Mouse (Mus musculus) gastrocnemius, adult 18-20 months (tissue): ENCODE results near the gene Slc6a6. TPM values are rescaled to one million over a fixed set of nuclear protein-coding genes. Genes with fewer than 3 reads are reported as not detected.

Experiments used
- DNase-seq: peaks from one replicate; pipeline ENCODE4 v3.0.0; 2021; ENCODE audit warnings: low spot score
- total RNA-seq, 2 experiments: library from RNA; stranded (reverse); gene quantifications; 2 replicates each; pipeline ENCODE4 v1.2.3; 2021

Slc6a6 gene
- total RNA-seq, 2 experiments from 2014 or later = 51.2 to 80.6 TPM

DNA sequence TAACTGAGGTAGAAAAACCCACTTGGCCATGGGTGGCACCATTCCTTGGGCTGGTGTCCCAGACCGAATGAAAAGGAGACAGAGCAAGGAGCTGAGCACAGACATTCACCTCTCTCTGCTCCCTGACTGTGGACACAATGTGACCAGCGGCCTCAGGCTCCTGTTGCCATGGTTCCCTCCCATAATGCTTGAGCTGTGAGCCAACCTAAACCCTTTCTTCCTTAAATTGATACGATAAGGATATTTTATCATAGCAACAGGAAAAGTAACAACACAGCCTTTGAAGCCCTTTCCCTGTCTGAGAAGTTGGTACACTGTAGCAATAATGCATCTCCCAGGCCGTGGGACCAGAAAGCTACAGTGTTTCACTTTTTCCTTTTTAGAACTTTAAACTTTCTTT, 14.6 kb upstream of the Slc6a6 start:
- no peak for DNase-seq

DNA sequence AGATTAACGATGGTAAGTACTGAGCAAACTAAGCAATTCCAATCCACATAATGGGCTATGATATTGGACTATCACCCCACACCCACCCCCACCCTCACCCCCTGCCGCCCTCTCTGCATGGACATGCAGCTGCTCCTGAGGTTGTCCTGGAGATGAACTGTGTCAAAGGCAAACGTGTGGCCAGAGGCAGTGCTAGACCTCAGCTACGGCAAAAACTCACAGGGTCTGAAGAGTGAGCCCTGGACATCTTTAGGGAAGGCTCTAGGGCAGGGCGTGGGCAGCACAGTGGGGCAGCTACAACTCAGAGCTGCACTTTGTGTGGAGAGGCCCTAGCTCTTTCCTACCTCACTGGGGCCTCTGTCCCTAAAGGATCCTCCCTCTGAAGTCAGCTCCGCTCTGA, 13.6 kb upstream of the Slc6a6 start:
- no peak for DNase-seq

DNA sequence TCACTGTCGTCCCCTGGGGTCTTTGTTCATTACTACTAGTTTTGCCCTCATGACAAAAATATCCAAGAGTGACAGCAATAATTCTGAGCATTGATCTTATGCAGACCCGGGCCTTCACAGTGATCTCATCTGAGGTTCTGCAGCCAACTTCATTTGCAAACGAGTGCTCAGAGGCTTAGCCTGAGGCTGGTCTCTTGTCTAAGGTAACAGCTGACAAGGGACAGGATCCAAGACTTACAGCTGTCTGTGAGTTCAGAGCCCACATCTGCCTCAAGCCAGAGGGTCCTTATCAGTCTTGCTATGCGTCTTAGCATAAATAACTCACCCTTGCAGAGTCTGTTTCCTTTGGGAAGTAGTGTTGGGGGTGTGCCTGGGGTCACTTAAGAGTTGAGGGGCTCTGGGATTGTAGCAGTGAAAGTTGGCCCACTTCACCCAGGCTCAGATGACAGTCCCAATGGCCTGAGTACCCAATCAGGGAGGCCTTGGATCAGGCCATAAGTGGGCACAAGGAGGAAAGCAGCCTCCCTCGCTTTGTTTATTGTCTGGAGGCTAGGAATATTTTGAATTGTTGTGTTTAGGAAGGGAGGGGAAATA, 9.0 kb upstream of the Slc6a6 start:
- no peak for DNase-seq

DNA sequence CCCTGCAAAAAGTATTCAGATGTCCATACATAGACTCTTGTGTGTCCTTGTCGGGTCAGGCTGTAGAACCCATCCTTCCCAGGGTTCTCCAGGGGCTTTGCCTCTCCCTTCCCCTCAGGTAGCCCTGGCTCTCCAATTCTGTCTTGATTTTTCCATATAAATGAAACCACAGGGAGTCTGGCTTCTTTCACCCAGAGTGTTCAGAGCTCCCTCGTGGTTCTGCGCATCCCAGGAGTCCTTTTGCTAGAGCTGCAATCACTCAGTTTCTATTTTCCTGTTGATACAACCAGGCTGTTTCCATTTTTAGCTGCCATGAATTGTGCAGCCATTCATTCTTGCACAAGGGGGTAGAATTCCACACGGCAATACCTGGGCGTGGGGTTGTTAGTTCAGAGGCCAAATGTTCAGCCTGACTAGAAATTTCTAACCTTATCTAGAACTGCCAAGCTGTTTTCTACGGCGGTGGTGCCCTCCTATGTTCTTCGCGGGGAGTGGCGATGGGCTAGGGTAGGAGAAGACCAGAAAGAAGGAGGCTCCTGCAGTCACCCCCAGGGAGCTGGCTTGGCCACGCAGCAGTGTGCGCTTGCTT, 5.3 kb upstream of the Slc6a6 start:
- DNase-seq = no peak

DNA sequence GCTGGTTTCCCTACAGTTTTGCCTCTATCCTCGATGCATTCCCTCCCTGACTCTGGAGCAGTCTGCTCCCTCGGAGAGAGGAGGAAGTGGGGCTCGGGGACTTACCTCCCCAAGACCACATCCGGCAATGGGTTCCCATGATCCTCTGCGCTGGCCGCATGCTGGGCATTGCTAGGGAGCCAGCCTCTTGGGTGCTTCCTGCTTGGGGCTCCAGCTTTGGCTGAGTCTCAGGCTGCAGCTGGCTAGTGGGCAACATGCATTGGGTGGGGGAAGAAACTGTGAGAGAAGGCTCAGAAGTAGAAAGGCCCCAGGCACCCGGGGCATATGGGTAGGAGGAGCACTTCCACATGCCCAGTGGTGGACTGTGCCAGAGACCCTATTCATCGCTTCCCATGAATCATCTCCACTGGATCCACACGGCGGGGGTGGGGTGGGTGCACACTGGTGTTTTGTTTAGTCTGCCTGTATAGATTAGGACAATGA, 4.7 kb upstream of the Slc6a6 start:
- DNase-seq = no peak

DNA sequence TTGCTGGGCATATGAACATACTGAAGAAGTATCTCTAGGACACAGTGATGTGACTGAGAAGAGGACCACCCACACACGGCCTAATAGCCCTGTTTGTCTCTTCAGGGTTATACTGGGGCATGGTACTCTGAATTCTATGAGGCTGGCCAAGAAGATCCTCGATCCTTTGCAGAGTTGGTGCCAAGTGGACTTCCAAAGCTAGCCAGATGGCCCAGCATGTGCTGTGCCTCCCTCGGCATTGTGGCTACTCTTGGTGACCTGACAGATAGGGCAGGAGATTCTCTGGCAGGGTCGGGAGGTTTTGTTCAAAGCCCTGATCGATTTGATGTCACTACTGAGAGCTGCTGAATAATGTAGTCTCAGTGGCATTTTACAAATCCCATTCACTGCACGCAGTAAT, 4.1 kb upstream of the Slc6a6 start:
- DNase-seq = no peak

DNA sequence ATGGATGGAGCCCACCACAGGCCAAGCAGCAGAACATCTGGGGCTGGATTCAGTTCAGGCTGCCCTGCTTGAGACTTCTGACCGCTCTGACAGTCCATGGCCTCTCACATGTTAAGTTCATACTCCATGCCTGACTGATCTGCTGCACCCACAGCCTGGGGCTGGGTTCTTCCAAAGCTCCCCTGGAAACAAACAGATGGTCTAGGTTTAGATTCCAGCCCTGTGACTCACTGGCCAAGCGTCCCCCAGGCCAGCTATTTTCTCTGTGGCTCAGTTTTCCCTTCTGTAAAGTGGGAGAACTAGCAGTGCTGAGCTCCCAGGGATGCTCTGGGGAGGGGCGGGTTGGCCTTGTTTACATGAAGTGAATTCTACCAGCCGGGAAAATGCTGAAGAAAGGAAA, 2.0 kb upstream of the Slc6a6 start:
- no peak for DNase-seq

DNA sequence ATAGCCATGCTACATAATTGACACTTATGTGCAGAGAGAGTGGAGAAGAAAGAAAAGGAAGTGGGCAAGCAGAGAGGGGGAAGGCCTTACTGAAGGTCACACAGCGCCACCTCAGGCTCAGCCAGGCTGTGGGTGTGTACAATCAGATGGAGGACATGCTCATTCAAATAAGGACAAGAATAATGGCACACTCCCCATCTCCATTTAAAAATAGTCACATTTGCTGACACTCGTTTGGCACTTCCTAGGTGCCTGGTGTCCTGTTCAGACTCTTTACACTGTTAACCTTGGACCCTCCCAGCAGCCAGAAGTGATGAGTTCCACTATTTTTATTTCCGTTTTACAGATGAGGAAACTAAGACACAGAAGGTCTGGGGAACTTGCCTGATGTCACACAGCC, 732 bp upstream of the Slc6a6 start:
- DNase-seq = peak; percentile 78

DNA sequence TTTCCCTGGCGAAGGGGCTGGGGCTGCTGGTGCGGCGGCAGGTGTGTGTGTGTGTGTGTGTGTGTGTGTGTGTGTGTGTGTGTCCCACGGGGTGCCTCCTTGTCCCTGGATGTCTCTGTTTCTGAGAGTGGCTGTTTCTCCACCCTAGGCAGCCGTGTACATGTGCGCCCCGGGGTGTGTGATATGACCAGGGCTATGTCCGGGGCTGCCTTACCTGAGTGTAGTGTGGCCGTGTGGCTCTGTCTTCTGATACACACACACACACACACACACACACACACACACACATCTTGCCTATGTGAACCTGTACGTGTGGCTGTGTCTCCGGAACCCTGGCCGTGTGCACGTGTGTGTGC, 599 bp downstream of the Slc6a6 start:
- DNase-seq = peak; percentile 29

DNA sequence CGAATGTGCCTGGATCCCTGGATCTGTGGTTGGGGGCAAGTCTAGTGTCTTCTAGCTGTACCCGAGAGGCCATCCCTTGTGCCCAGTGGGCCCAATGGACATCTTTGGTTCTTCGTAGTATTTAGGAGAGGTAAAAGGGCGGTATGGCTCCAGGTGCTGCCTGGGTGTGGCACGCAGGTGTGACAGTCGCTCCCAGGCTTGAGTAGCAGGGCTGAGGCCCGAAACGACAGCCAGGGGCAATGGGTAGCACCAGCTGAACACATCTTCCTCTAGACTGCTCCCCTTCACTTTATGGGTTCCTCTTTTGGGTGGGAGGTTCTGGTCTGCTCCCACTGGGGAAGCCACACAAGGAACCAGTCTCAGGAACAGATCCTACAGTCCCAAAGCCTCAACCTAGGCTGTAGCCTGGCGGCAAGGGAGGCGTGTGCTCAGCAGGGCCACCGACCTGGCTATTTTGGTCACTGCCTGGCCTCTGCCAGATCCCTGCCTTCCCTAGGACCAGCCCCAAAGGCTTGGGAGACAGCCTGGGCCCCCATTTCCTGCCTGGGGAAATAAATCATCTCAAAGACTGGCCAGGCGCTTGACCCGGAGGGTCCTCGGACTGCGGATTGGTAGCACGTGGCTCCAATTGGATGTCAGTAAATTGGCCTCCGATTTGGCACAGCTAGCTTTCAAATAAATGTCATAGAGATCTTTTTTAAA, 1.1 kb downstream of the Slc6a6 start:
- peak; percentile 77 for DNase-seq

DNA sequence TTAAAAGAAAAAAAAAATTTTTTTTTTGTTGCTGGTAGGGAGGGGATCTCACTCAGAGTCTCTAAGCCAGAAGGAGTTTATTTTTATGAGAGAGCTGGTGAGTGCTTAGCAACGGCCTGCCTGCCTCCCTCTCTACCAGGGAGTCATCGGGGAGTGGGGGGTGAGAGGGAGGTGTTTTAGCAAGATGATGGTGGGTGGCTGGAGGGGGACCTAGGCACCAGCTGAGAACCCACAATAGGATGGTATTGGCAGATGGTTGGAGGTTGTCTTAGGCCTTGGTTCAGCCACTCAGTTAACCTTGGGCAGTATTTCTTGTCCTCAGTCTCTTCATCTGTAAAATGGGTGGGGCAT, 1.7 kb downstream of the Slc6a6 start:
- DNase-seq = peak; percentile 28

DNA sequence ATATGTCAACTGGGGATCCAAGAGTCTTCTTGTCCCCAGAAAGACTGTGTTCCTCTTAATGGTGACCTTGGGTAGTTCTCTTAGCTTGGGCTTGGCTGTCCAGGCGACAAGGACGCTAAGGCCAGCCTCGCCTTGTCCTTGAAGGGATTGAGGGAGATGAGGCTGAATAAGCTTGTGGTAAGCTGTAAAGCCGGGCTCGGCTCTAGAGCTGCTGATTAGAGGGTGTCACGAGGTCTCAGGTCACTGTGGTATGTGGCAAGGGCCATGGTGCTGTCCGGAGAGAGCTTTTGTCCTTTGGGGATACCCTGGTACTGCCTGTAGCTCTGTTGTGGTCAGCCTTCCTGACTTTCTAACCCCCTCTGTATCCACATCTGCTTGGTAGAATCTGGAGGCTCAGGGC, 2.0 kb downstream of the Slc6a6 start:
- no peak for DNase-seq

DNA sequence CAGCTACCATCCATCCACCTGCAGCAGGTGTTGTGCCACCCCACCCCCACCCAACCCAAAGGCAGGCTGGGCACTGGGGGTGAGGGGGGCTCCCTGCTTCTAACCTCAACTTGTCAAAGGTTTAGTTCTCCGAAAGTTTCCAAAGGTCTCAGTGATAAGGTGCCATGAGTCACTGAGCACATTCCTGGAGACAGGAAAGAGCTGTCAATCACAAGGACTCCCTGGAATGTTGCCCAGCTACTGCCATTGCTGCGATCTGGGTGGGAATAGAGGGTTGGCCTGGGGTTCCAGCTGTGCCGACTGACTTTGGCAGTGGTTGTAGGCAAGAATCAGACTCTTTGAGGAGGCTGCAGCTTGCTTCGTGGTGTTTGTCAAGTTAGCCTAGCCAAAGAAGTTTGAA, 2.7 kb downstream of the Slc6a6 start:
- DNase-seq = peak; percentile 45

DNA sequence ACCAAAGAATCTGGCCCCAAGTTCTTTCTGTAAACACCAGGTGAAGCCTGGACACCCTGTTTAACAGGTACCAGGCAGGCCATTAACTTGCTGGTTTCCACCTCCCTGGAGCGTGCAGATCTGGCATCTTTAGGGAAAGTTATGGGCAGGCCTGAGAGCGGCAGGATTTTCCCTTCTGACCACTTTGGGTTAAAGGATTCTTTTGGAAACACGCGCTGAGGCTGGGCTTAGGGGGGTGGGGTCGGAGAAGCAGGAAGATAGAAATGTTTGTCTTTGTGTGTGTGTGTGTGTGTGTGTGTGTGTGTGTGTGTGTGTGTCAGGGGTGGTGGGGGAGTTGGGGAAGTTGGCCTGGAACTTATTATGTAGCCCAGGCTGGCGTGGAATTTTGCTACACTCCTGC, 4.2 kb downstream of the Slc6a6 start:
- no peak for DNase-seq

DNA sequence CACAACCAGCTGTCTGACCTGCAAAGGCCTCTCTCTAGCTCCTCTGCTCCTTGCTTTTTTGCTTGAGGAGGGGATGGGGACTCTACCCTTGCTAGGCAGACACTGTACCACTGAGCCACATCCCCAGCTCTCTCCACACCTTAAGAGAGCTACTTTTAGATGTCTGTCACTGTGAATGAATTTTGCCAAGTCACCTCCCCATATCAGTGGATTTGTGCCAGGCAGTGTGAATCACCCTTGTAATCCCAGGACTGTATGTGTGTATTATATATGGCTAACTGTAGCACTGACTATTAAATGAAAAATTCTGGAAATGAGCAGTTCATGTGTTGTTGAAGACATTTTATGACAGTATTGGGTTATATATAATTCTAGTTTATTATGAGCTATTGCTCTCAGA, 5.4 kb downstream of the Slc6a6 start:
- no peak for DNase-seq

DNA sequence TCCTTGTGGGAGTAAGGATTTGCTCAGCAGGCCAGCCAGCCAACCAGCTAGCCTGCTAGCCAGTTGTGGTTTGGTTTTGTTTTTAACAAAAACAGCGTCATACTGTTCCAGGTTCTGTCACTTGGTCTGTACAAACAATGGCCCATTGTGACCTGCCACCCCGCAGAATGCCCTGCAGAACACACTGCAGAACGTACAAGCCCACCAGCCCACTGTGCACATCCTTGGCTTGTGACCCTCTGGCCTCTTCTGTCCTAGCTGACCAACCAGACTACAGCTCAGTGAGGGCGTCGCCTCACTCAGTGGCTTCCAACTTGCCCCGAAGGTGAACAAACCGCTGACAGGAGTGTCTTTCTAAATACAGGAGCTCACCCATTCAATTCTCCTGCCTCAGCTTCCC, 6.4 kb downstream of the Slc6a6 start:
- DNase-seq = no peak

DNA sequence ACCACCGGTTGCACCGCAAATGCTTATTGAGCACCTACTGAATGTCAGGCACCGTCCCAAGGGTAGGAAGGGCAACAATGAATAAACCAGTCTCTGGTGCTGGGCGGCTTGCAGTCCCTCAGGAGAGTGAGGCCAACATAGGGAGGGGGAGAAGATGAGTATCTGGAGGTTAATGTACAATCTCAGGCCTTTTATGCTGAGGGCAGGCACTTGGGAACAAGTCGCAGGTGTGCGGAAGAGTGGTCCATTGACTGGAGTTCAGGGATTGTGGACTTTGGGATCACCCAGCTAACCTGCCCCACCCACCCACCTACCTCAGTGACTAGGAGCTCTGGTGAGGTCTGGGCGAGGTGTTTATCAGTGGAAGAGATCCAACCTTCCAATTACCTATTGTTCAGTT, 6.8 kb downstream of the Slc6a6 start:
- no peak for DNase-seq

DNA sequence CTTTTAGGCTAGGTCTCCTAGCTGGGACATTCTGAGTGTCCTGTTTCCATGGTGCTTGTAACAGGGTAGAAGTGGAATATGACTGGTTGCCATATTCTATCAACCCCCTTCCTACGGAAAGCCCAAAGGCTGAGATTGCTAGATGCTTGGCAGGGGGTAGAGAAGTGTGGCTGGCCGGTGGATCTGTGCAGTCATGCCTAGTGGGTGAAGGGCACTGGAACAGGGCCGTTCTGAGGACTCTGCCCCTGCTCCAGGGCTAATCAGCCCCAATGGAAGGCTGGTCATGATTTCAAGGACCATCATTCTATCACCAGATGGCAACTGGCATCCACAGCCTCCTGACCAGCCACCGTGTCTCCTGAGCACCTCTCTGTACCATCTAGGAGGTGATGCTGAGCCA, 7.7 kb downstream of the Slc6a6 start:
- no peak for DNase-seq

DNA sequence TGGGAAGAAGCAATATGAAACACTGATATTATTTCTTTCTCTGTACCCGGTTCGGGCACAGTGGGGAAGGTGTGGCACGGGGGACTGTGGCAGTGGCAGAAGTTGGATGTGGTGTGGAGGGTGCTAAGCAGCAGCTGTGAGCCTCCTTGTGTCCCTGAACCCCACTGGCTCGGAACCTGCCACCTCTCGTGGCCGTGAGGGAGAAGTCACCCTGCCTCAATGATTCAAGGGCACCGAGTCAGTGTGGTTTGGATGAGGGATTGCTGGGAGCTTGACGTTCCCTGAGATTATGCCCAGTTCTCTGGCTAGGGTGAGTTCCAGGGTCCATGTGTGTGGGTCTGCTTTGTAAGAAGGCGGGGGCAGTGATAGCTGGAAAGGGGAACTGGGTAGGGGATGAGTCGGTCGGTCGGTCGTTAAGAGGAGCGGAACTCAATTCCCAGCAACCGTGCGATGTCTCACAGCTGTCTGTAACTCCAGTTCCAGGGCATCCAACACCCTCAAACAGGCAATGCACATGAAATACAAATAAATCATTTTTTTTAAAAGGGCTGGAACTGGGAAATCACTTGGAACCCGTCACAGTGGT, 9.5 kb downstream of the Slc6a6 start:
- no peak for DNase-seq

DNA sequence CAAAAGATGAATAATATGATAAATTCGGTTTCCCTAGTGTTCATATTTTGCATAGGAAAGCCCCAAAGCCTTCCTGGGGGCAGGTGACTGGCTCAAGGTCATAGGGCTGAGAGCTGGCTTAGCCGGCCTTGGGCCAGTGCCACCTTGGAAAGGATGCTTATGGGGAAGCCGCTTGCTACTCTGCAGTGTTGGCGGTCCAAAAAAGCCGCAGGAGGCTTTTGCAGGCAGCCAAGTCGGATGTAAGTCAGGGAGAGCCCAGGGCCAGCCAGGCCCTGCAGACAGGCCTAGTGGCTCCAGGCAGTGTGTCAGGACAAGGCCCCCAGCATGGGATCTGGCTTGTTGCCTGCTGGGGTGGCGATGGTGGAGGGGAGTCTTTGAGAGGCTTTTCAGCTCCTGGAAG, 10.8 kb downstream of the Slc6a6 start:
- DNase-seq = peak; percentile 55

DNA sequence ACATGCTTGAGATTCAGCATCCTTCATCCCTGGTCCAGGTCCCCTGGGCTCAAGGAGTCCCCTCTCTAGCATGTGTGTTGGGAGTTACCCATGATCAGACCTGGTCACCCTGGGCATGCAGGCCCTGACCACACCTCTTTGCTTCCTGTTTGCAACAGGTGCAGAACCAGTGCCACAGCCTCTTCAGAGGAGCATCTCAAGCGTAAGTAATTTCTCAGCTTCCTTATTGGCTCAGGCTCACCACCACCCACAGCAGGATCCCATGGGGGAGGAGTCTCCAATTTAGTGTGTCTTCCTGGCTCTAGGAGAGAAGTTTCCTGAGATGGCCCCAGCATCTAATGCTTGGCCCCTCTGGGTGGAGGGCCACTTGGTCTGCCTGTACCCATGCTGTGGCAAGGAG, 15.0 kb downstream of the Slc6a6 start:
- DNase-seq = no peak

DNA sequence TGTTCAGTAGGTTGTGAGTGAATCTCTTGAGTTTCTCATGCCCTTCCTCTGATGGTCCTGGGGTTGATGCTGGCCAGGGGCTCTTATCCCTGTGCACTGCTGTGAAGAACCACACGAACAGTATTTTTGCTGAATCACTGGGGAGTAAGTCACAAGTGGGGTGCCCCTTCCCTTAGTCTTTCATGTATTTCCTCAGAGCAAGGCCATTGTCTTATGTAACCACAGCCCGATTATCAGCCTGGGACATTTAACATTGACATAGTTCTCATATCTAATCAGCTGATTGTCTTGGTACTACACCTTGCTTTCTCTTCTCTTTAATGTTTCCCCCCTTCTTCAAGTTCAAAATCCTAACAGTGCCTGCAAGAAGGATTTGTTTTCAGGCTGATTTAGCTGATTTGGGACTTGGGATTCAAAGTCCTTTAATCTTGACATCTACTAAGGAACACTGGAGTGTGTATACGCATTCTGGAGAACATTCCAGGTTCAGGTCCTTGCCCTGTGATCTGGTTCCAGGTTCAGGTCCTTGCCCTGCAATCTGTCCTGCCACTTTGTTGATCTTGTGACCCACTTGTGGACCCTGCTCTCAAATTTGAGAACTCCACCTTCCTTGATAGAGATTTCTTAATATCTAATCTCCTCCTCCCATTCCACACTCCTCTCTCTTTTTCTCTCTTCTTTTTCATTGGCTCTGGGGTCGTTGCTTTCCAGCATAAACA, 15.8 kb downstream of the Slc6a6 start:
- DNase-seq = no peak
